Mouse (Mus musculus) limb, embryonic 13.5 days (tissue): Measurements from ENCODE around the gene Hpcal1. TPM values are rescaled to one million over a fixed set of nuclear protein-coding genes. Genes with fewer than 3 reads are reported as not detected.

Source experiments
- ATAC-seq: fragments of 200-750 bp; cut with Nextera tagmentation; 2 replicates; pipeline ENCODE4 v1.8.0; 2017; ENCODE audit warnings: low read depth, moderate number of reproducible peaks, moderate TSS enrichment; ENCODE audit not compliant: low FRiP score
- H3K27ac ChIP-seq: fragments of 300-500 bp; sonication (generic); 2 replicates; pipeline ENCODE4 v1.5.1; 2015; ENCODE audit warnings: inconsistent platforms, mild to moderate bottlenecking, moderate library complexity
- H3K27me3 ChIP-seq: fragments of 300-500 bp; sonication (generic); 2 replicates; pipeline ENCODE4 v1.6.1; 2015; ENCODE audit warnings: mild to moderate bottlenecking, inconsistent platforms
- H3K36me3 ChIP-seq: fragments of 300-500 bp; sonication (generic); 2 replicates; pipeline ENCODE4 v1.6.1; 2015; ENCODE audit warnings: inconsistent platforms, mild to moderate bottlenecking, moderate library complexity
- H3K4me1 ChIP-seq: fragments of 300-500 bp; sonication (generic); 2 replicates; pipeline ENCODE4 v1.6.1; 2015; ENCODE audit warnings: inconsistent platforms
- H3K4me2 ChIP-seq: fragments of 300-500 bp; sonication (generic); replicated peaks from 2 replicates; pipeline ENCODE4 v1.6.1; 2015; ENCODE audit warnings: inconsistent platforms, mild to moderate bottlenecking, moderate library complexity
- H3K4me3 ChIP-seq: fragments of 300-500 bp; sonication (generic); 2 replicates; pipeline ENCODE4 v1.5.1; 2015; ENCODE audit warnings: moderate library complexity, mild to moderate bottlenecking, inconsistent platforms
- H3K9ac ChIP-seq: fragments of 300-500 bp; sonication (generic); 2 replicates; pipeline ENCODE4 v1.6.1; 2015; ENCODE audit warnings: mild to moderate bottlenecking, inconsistent platforms
- H3K9me3 ChIP-seq: fragments of 300-500 bp; sonication (generic); 2 replicates; pipeline ENCODE4 v1.6.1; 2016; ENCODE audit warnings: inconsistent platforms
- WGBS: fragments of 180-500 bp; shearing (Covaris S2); methylation state at CpG from one replicate; pipeline ENCODE4 v1.1.7; 2015; 5-methylcytosine and 5-hydroxymethylcytosine counted together
- polyA plus RNA-seq: library from polyadenylated mRNA; unstranded; fragments of >200 nt; fragmentation: Nextera tagmentation; extraction: Ambion mirVana; gene quantifications from 2 replicates; pipeline ENCODE4 v1.2.1, GENCODE M21; 2015

Gene Hpcal1
- 29.4 and 33.4 TPM in 2 replicates for polyA plus RNA-seq

- no peaks in the 10 kb centered on the region for H3K9me3 ChIP-seq
- 0% methylated on average over 53 of the region's 72 CpGs for WGBS
- peaks cover 38% of the 10 kb centered on the region for H3K4me1 ChIP-seq
- peak; percentile 93 for ATAC-seq
- no peaks in the 10 kb centered on the region for H3K36me3 ChIP-seq
- peaks cover 6% of the 10 kb centered on the region; the same call in 1 of the 2 replicates for H3K27me3 ChIP-seq
- no peak within 1 kb of the TSS; the same call in 1 of the 2 replicates for H3K27ac ChIP-seq
- peak within 1 kb of the TSS; percentile 74 for H3K4me3 ChIP-seq
- peak within 1 kb of the TSS; percentile 77 for H3K9ac ChIP-seq
- H3K4me2 ChIP-seq: peak within 1 kb of the TSS; percentile 98
Observed at GRCm38 (mm10) chr12:17690564-17691281, at the start of gene Hpcal1. Gene Hpcal1 (plus strand): TSS chr12:17690856.

GRCm38 (mm10) chr12:17641269-17641668 is 49.4 kb upstream of the Hpcal1 start:
- Histone ChIP-seq H3K27me3 (no peaks in the 10 kb centered on the region), H3K4me1 (no peaks in the 10 kb centered on the region), H3K4me2 (no peak overlapping the region), H3K36me3 (no peaks in the 10 kb centered on the region), H3K9ac (no peak overlapping the region), H3K9me3 (no peaks in the 10 kb centered on the region), H3K4me3 (no peak overlapping the region), H3K27ac (no peak overlapping the region)
- no peak for ATAC-seq
- 77% methylated on average over 4 of the region's 4 CpGs for WGBS

- Histone ChIP-seq H3K4me3 (no peak overlapping the region), H3K27ac (no peak overlapping the region), H3K4me1 (no peaks in the 10 kb centered on the region), H3K4me2 (no peak overlapping the region), H3K36me3 (no peaks in the 10 kb centered on the region), H3K9me3 (no peaks in the 10 kb centered on the region), H3K27me3 (no peaks in the 10 kb centered on the region), H3K9ac (no peak overlapping the region)
- no peak for ATAC-seq
- 76% methylated on average over 12 of the region's 12 CpGs for WGBS
Observed at GRCm38 (mm10) chr12:17644385-17645222, 46.1 kb upstream of the Hpcal1 start.

- Histone ChIP-seq H3K27me3 (no peaks in the 10 kb centered on the region), H3K27ac (no peak overlapping the region), H3K4me2 (no peak overlapping the region), H3K36me3 (no peaks in the 10 kb centered on the region), H3K4me1 (no peaks in the 10 kb centered on the region), H3K4me3 (no peak overlapping the region), H3K9me3 (no peaks in the 10 kb centered on the region), H3K9ac (no peak overlapping the region)
- ATAC-seq: no peak
- 66% methylated on average over 6 of the region's 6 CpGs for WGBS
Observed at GRCm38 (mm10) chr12:17646457-17646856, 44.2 kb upstream of the Hpcal1 start.

- WGBS: 72% methylated on average over 7 of the region's 7 CpGs
- ATAC-seq: no peak
Observed at GRCm38 (mm10) chr12:17651223-17652095, 39.2 kb upstream of the Hpcal1 start.

GRCm38 (mm10) chr12:17652216-17653050 is 38.2 kb upstream of the Hpcal1 start:
- 0 out of 2 replicates have a peak, but pooled peaks cover 7% of the 10 kb centered on the region for H3K9me3 ChIP-seq
- no peak overlapping the region for H3K9ac ChIP-seq

More at GRCm38 (mm10) chr12:17651223-17652095, 39.2 kb upstream of the Hpcal1 start:
- no peaks in the 10 kb centered on the region for H3K36me3 ChIP-seq
- no peak overlapping the region for H3K4me3 ChIP-seq
- H3K9ac ChIP-seq: no peak overlapping the region
- no peaks in the 10 kb centered on the region for H3K27me3 ChIP-seq
- 0 out of 2 replicates have a peak, but pooled peaks cover 3% of the 10 kb centered on the region for H3K9me3 ChIP-seq
- H3K4me2 ChIP-seq: no peak overlapping the region
- H3K27ac ChIP-seq: no peak overlapping the region
- peaks cover 5% of the 10 kb centered on the region; the same call in 1 of the 2 replicates for H3K4me1 ChIP-seq

GRCm38 (mm10) chr12:17653051-17653783 is 37.4 kb upstream of the Hpcal1 start:
- no peak overlapping the region for H3K4me3 ChIP-seq
- 96% methylated on average over 3 of the region's 3 CpGs for WGBS
- H3K4me2 ChIP-seq: no peak overlapping the region
- no peak overlapping the region for H3K9ac ChIP-seq
- H3K9me3 ChIP-seq: 0 out of 2 replicates have a peak, but pooled peaks cover 7% of the 10 kb centered on the region
- peaks cover 5% of the 10 kb centered on the region; the same call in 1 of the 2 replicates for H3K4me1 ChIP-seq
- no peaks in the 10 kb centered on the region for H3K27me3 ChIP-seq
- no peaks in the 10 kb centered on the region for H3K36me3 ChIP-seq
- H3K27ac ChIP-seq: no peak overlapping the region
- no peak for ATAC-seq

More at GRCm38 (mm10) chr12:17652216-17653050, 38.2 kb upstream of the Hpcal1 start:
- Histone ChIP-seq H3K27ac (no peak overlapping the region), H3K36me3 (no peaks in the 10 kb centered on the region), H3K4me1 (peaks cover 5% of the 10 kb centered on the region; the same call in 1 of the 2 replicates), H3K4me2 (no peak overlapping the region), H3K4me3 (no peak overlapping the region), H3K27me3 (no peaks in the 10 kb centered on the region)
- 47% methylated on average over 8 of the region's 8 CpGs for WGBS
- ATAC-seq: no peak

GRCm38 (mm10) chr12:17657561-17658195 is 33.0 kb upstream of the Hpcal1 start:
- no peak overlapping the region for H3K27ac ChIP-seq
- ATAC-seq: no peak
- 86% methylated on average over 7 of the region's 7 CpGs for WGBS
- H3K4me3 ChIP-seq: no peak overlapping the region
- no peaks in the 10 kb centered on the region for H3K36me3 ChIP-seq
- H3K4me1 ChIP-seq: peaks cover 11% of the 10 kb centered on the region
- H3K4me2 ChIP-seq: no peak overlapping the region
- H3K9ac ChIP-seq: no peak overlapping the region
- H3K9me3 ChIP-seq: 0 out of 2 replicates have a peak, but pooled peaks cover 7% of the 10 kb centered on the region
- no peaks in the 10 kb centered on the region for H3K27me3 ChIP-seq

GRCm38 (mm10) chr12:17658521-17658920 is 32.1 kb upstream of the Hpcal1 start:
- Histone ChIP-seq H3K4me3 (no peak overlapping the region), H3K27me3 (no peaks in the 10 kb centered on the region), H3K4me1 (peaks cover 11% of the 10 kb centered on the region), H3K9me3 (0 out of 2 replicates have a peak, but pooled peaks cover 7% of the 10 kb centered on the region), H3K4me2 (no peak overlapping the region), H3K36me3 (no peaks in the 10 kb centered on the region), H3K27ac (no peak overlapping the region), H3K9ac (no peak overlapping the region)
- no peak for ATAC-seq
- 67% methylated on average over 5 of the region's 5 CpGs for WGBS

- no peak overlapping the region for H3K4me2 ChIP-seq
- 5% methylated on average over 4 of the region's 4 CpGs for WGBS
- H3K27ac ChIP-seq: no peak overlapping the region
- peaks cover 18% of the 10 kb centered on the region for H3K4me1 ChIP-seq
- H3K9me3 ChIP-seq: 0 out of 2 replicates have a peak, but pooled peaks cover 3% of the 10 kb centered on the region
- H3K9ac ChIP-seq: no peak overlapping the region
- no peaks in the 10 kb centered on the region for H3K27me3 ChIP-seq
- ATAC-seq: peak; percentile 78
- H3K4me3 ChIP-seq: no peak overlapping the region
- H3K36me3 ChIP-seq: no peaks in the 10 kb centered on the region
Observed at GRCm38 (mm10) chr12:17661483-17661920, 29.2 kb upstream of the Hpcal1 start.
